Mouse (Mus musculus) gastrocnemius, postnatal 36 days (tissue): ENCODE measurements around the gene Kif3b. TPM values are rescaled to one million over a fixed set of nuclear protein-coding genes. Genes with fewer than 3 reads are reported as not detected.
"Not testable (repeated sequence)": the region's sequence is repeated elsewhere in the genome, so short reads cannot be mapped to it uniquely, and the experiment has no call there.

Experiments
- DNase-seq, 2 experiments: peaks; one replicate each; pipeline ENCODE4 v3.0.0; 2022
- intact Hi-C: fragments of 180-260 bp; cut with DNase I; formaldehyde crosslinking; loops from one replicate; pipeline ENCODE4 v1.15.1; 2025
- long read RNA-seq, 2 experiments: library from polyadenylated mRNA; stranded (forward); transcript quantifications; one replicate each; pipeline ENCODE4 v2.0.0; 2021
- total RNA-seq, 2 experiments: library from RNA; stranded (reverse); gene quantifications; 2 replicates each; pipeline ENCODE4 v1.2.3; 2021

The Kif3b gene
- 1 to 10 TPM; 2.8 to 3.5 TPM for total RNA-seq
- long read RNA-seq, experiment 1: 0 reads
- long read RNA-seq, experiment 2, partial matches to known transcripts: 1 of 4 reads
- long read RNA-seq, experiment 2, other reads (novel, unspliced or antisense): 3 of 4 reads

DNA sequence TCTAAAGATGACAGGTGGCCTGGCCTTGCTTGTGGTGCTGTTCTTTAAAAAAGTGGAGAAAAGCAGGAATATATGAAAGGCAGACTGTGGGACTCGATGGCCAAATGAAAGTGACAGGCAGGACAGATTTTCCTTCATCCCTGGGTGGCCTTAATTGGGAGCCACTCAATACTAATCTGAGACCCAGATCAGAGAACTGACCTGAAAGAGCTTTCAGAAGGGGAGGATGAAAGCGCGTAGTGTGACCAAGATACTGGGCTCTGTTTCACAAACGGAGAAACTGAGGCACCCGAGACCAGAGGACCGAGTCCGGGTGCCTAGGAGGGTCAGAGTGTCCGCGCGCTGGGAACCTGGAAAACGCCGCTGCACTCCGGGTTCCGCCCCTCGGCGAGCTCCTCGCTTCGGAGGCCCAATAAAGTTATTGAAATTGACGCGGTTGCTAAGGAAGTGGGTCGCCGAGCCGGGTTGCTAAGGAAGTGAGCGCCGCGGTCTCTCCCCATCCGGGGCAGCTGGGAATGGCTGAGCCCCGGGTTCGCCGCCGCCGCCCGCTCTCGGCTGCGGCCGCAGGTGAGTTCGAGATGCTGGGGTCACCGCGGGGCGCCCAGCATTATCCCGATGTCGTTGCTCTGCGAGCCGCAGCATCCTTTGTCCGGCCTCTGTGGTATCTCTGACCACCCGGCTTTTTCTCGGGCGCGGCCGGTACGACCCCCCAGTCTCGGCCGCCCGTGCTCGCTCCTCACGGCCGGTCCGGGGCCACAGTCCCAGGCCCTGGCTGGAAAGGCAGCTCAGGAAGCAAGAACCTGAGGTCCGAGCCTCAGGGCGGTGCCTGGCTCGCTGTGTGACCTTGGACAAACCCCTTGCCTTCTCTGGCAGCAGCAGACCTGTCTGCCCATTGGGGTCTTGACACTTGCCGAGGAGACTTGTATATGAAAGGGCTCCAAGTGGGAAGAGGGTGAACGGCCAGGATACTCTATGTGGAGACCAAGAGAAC lies at the start of gene Kif3b:
Gene Kif3b, plus strand, starts transcription at position 476 of the 991 bp plus-strand sequence.
- peak; percentile 74 to 83 for DNase-seq
- intact Hi-C loops: loop anchor here (5.0 kb wide), 2 partner anchors 49 to 56 kb away; partner anchors contain the start of genes Asxl1, Plagl2 and Pofut1

DNA sequence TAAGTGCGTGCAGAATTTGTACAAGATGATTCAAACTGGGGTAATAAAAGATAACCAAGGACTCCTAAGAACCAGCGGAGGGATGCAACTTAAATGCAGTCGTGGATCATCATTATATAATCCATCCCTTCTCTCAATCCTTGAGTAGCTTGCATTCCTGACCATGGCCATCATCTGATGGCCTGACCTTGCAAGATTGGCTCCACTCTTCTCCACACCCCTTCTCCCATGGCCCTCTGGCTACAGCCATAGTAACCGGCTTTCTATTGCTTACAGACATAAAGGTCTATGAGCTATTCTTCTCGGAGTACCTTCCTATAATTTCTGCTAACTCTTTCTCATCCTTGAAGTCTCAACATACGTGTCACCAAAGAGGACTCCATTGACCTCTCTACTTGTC lies 49.1 kb upstream of the Kif3b start:
- intact Hi-C loops: loop anchor here (5.0 kb wide), 2 partner anchors 50 to 95 kb away; partner anchors contain the start of gene Kif3b

DNA sequence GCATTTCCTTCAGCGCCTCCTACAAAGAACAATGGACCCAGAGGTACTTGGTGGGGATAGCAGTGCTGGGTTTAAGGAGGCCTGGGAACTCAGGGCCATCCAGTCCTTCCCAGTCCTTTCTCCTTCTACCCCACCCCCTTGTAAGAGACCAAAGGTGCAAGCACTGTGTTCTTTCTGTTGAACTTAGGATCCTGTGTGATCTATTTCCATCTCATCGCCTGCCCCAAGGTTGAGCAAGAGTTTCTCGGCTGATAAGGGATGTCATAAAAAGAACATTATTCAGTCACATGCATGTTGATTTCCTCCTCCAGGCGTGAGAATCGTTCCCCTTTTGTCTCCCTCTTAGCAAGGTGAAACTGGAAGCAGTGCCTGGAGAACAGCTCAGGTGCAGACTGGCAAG lies 41.5 kb upstream of the Kif3b start:
- intact Hi-C loops: no loop called here
- DNase-seq: no peak

More for the DNA sequence above, 49.1 kb upstream of the Kif3b start:
- no peak for DNase-seq

DNA sequence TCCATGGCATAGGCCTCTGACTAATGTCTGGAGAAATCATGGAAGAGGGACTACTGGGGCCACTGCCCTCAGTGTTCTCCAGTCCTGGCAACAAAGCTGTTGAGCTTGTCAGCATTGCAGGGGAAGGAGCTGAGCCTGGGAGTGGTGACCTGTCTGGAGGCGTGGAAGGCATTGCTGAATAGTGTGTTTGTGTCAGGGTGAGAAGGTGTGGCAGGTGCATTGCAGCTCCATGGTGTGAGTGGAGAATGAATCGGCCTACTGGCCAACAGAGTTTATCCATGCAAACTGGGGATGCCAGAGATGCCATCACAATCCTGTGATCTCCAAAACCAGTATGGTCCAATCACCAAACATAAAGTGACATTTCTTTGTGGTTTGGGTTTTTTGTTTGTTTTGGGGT lies 34.6 kb upstream of the Kif3b start:
- DNase-seq: no peak
- intact Hi-C loops: no loop called here

DNA sequence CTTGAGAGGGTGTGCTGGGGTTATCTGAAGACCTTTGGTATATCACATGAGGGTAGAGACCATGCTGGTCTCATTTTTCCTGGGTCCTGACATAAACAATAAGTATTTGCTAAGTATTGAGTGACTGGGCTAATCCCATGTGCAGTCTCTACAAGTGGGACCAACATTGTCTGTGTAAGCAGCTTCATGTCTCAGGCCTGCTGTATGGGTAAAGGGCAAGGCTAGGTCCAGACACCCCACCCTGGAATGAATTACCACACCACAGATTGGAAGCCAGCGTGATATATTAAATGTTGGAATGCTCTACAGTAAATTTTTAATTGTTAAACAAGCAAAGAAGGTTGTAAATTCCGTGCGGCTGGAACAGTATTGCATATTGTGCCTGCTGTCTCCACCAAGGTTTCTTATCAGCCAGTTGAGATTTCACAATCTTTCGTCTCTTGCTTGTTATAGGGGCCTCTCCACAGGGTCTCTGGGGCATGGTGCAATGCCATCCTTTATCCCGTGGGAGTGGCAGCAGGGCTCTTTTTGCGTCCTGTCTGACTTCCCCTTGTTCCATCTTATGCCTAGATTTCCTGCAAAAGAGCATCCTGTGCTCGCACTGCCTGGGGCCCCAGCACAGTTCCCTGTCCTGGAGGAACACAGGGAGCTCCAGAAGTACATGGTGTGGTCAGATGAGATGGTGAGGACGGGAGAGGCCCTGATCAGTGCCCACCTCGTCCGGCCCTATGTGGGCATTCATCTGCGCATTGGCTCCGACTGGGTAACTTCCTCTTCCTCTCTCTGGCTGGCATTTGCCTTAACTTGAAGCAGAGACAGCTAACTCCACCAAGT lies 32.0 kb upstream of the Kif3b start:
- no peak for DNase-seq
- intact Hi-C loops: no loop called here

DNA sequence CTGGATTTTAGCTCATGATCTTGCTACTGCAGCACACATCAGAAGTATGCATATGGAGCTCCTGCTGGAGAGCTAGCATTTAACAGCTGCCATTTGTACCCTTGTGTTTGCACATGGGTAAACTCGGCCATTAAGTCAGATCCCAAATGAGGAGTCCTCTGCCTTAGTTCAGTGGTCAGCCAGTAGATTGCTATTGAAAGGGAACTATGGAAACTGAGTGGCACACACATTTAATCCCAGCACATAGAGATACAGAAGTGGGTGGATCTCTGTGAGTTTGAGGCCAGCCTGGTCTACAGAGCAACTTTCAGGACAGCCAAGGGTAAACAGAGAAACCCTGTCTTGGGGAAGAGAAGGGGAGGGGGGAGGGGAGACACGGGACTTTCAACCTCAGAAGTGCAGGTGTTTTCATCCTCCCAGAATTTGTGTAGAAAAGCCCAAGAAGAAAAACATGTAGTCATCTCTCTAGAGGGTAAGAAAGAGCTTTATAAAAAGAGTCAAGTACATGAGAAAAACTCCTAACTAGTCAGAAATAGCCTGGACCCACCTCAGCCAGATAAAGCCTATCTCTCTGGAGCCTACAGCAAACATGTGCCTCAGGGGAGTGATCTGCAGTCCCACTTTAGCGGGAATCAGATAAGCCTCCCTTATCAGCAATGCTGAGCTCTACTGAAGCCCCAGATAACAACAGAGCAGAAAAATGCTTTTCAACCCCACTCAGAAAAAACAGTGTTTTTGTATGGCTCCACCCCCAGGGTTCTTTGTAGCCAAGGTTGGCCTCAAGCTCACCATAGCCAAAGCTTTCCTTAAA lies 31.1 kb upstream of the Kif3b start:
- no peak for DNase-seq
- intact Hi-C loops: no loop called here

DNA sequence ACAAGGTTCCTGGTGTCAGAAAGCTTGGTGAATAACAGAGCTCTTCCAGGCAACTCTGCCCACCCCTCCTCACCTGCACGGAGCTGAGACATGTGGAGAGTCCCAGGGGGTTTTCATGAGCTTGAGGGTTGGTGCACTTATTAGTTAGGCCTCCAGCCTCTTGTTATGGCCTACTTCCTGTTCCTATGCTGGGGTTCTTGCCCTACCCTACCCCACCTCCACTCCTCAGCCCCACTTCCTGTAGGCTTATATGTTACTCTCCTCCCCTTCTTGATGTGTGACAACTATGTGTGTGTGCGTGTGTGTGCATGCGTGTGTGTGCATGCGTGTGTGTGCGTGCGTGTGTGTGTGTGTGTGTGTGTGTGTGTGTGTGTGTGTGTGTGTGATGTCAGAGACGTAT lies 28.2 kb upstream of the Kif3b start:
- DNase-seq: no peak
- intact Hi-C loops: no loop called here

DNA sequence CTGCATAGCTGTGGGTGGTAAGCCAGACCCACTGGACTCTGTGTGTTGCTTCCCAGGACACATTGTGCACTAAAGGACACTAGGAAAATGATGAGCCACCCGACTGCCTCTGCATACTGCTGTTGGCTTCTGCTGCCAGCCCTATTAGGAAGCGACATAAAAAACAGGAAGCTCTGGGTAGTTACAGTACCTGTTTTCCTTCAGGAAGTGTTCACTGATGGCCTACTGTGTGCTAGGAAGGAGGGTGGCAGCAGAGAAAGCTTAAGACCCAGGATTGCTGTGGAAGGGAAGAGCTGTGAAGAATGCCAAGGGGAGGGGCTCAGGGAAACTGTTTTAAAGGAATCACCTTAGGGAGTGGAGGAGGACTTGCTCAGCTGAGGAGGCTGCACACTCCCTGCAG lies 23.9 kb upstream of the Kif3b start:
- no peak for DNase-seq
- intact Hi-C loops: no loop called here

DNA sequence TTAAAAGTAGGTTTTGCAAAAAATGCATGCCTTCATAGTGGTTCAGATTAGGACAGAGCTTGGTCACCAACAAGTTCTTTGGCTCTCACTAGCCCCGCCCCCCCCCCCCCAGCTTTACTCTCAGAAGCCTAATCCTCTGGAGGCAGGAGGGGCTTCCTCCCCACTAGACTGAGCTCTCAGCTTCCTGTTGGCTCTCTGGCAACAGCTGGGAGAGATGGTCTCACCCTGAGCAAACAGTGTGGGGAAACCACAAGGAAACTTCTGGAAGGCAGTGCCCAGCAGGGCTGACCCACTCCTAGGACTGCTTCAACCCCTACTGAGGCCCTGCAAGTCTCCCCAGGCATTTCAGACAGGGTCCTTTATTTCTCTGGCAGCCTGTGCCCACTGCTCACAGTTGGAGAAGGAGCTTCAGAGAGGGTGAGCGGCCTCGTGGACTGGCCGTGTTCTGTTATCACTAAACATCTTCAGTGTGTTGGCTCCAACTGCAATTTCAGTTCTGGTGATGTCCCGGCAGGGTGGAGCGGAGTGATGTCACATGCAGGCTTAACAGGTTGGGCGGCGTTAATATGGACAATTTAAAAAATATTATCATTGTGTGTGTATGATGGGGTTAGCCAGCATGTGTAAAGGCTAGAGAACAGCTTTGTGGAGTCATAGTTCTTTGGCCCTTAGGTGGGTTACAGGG lies 20.8 kb upstream of the Kif3b start:
- DNase-seq, intact Hi-C loops: not testable (repeated sequence)

DNA sequence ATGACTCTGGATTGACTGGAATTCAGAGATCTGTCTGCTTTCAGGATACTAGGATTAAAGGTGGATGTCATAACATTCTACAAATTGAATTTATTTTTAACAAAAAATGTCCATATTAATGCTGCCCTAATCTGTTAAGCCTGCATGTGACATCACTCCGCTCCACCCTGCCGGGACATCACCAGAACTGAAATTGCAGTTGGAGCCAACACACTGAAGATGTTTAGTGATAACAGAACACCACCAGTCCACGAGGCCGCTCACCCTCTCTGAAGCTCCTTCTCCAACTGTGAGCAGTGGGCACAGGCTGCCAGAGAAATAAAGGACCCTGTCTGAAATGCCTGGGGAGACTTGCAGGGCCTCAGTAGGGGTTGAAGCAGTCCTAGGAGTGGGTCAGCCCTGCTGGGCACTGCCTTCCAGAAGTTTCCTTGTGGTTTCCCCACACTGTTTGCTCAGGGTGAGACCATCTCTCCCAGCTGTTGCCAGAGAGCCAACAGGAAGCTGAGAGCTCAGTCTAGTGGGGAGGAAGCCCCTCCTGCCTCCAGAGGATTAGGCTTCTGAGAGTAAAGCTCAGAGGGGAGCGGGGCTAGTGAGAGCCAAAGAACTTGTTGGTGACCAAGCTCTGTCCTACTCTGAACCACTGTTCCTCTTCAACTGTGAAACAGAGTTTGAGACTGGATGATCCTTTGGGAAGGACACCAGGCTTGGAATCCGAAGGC lies 16.9 kb upstream of the Kif3b start:
- DNase-seq, intact Hi-C loops: not testable (repeated sequence)

DNA sequence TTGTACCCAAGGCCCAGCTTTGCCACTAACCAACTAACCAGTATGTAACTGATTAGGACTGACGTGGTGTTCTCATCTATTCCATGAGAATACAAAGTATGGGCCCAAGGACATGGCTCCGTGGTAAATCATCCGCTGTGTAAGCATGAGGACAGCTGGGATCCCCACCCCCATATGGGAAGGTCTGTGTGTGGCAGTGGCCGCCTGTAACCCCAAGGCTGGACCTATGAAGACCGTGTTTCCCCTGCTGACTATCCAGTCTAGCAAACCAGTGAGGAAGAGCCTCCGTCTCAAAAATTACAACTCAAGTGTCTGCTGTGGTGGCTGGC lies 16.3 kb upstream of the Kif3b start:
- intact Hi-C loops: no loop called here
- DNase-seq: no peak

DNA sequence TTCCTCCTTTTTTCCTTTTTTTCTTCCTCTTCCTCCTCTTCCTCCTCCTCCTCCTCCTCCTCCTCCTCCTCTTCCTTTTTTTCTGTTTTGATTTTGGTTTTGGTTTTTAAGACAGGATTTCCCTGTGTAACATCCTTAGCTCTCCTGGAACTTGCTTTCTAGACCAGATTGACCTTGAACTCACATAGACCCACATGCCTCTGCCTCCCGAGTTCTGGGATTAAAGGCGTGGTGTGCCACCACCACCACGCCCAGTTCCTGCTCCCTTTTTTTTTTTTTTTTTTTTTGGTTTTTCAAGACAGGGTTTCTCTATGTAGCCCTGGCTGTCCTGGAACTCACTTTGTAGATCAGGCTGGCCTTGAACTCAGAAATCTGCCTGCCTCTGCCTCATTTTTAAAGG lies 15.6 kb upstream of the Kif3b start:
- intact Hi-C loops, DNase-seq: not testable (repeated sequence)

DNA sequence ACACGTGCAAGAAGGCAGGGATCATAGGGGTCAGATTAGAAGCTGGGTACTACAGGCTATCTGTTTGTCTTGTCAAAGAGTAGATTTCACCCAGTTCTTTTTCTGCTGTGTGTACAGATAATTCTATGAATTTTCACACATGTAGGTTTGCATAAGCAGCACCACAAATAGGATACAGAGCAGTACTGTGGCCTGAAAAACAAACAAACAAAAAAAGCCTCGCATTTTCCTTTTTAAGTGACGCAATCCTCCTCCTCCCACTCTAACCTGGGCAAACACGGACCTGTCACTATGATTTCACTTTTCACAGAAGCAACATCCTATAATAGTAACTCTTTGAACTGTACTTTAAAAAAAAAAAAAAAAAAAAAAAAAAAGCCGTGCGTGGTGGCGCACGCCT lies 14.8 kb upstream of the Kif3b start:
- intact Hi-C loops: no loop called here

DNA sequence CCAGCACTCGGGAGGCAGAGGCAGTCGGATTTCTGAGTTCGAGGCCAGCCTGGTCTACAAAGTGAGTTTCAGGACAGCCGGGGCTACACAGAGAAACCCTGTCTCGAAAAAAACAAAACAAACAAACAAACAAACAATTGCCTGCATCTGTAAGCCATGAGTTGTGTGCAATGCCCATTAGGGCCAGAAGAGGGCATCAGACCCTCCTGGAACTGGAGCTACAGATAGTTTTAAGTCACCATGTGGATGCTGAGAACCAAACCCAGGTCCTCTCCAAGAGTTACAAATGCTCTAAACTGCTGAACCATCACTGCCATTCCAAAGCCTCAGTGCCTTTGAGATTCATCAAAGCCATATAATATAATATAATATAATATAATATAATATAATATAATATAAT lies 14.4 kb upstream of the Kif3b start:
- intact Hi-C loops, DNase-seq: not testable (repeated sequence)

More for the DNA sequence above, 14.8 kb upstream of the Kif3b start:
- no peak for DNase-seq

DNA sequence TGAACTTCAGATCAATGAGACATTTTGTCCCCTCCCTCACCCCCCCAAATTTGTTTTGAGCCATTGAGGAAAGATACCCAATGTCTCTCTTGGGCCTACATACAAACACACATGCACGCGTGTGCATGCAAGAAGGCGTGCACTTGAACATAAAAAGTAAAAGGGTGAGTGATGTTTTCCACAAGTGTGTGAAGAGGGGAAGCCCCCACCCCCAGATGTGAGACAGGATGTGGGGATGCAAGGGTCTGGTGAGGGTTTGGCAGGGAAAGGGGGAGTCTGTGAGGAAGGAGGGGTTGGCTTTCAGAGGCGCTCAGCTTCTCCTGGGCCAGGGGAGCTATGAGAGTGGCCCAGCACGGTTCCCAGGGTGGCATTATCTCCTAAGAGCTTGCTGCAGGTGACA lies 12.9 kb upstream of the Kif3b start:
- intact Hi-C loops: no loop called here
- no peak for DNase-seq

DNA sequence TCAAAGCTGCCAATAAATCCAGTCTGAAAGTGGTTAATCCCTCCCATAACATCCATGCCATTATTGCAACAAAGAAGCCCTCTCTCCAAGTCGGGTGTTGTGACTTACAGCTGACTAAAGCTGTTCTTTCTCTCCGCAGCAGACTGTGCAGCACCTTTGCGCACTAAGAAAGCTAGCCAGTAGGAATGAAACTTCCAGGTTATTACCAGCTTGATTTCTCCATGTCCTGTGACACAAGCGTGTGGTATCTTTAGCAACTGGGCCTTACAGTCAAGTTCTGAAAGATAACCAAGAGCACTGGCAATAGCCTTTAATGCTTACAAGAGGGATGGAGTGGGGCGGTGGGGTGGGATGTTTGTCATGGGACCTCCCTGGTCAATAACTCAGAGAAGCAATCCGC lies 7.3 kb upstream of the Kif3b start:
- intact Hi-C loops: loop anchor here (2.0 kb wide), 1 partner anchor 75 kb away; no protein-coding TSS in a partner anchor
- no peak for DNase-seq

DNA sequence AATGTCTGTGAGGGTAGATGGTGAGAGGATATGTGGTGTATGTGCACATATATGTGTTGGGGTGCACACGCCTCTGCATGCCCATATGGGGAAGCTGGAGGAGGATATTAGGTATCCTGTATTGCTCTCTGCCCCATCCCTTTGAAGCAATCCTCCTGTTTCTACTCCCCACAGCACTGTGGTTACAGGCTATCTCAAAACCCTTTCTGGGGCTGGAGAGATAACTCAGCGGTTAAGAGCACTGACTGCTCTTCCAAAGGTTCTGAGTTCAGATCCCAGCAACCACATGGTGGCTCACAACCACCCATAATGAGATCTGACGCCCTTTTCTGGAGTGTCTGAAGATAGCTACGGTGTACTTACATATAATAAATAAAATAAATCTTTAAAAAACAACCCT lies 4.7 kb upstream of the Kif3b start:
- DNase-seq: no peak
- intact Hi-C loops: no loop called here

DNA sequence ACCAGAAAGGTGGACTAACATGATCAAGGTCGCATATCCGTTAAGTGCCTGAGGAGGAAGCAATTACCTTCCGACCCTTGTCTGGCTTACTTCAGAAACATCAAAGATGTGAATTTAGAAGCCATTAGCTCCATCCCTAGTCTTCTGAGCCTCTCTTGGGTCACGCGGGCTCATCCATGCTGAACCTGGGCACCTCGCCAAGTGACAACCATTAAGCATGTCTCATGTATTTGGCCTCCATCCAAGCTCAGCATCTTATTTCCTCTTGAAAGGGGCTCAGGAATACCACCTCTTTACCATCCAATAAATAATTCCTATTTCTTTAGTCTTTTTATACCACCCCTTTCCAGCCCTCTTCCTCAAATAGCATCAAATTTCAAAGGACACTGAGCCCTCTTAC lies 3.4 kb upstream of the Kif3b start:
- DNase-seq: no peak
- intact Hi-C loops: no loop called here
